Mouse (Mus musculus): ENCODE measurements around the gene Apoe. TPM values are rescaled to one million over a fixed set of nuclear protein-coding genes. Genes with fewer than 3 reads are reported as not detected.

The Apoe gene
- polyA plus RNA-seq, 1 experiment from 2014 or later = 1,470 TPM

DNA sequence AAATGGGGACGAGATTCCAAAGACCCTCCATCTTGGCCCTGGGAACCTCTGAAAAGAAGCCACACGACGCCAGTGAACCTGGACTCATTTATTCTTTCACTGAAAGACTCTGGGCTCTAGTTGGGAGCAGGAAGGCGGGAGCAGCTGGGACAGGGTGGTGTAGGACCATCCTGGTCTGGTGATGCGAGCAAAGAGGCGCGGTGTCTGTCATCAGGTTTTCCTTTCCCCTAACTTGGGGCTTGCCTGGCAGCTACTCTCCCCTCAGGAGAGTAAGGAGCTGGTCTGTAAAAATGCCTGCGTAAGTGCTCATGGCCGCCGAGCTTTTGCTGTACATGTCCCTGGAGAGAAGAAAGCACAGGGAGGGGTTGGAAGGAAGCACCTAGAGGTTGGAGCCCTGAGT, 27.5 kb downstream of the Apoe start:
- WGBS = 77% methylated on average over 10 of the region's 10 CpGs
- no peaks in the 10 kb centered on the region for H3K27me3 ChIP-seq (replicated peaks; ENCODE audit: control insufficient read depth, insufficient read depth, low read length)
- no peak overlapping the region for H3K9ac ChIP-seq (ENCODE audit: low read depth, low read length)
- H3K4me1 ChIP-seq (replicated peaks; ENCODE audit: control insufficient read depth, insufficient read depth, low read length) = peaks cover 10% of the 10 kb centered on the region
- DNase-seq (ENCODE audit: low spot score) = no peak
- H3K4me2 ChIP-seq = no peak overlapping the region
- no peak for ATAC-seq (replicated peaks; ENCODE audit: low FRiP score)
- no peaks in the 10 kb centered on the region for H3K36me3 ChIP-seq (ENCODE audit: control insufficient read depth, insufficient read depth, low read length)
- no peak overlapping the region for H3K4me3 ChIP-seq (ENCODE audit: low read depth, low read length)
- no peak overlapping the region for H3K27ac ChIP-seq (ENCODE audit: low read depth, low read length)
- no peaks in the 10 kb centered on the region for H3K9me3 ChIP-seq (ENCODE audit: control insufficient read depth, low read length)

DNA sequence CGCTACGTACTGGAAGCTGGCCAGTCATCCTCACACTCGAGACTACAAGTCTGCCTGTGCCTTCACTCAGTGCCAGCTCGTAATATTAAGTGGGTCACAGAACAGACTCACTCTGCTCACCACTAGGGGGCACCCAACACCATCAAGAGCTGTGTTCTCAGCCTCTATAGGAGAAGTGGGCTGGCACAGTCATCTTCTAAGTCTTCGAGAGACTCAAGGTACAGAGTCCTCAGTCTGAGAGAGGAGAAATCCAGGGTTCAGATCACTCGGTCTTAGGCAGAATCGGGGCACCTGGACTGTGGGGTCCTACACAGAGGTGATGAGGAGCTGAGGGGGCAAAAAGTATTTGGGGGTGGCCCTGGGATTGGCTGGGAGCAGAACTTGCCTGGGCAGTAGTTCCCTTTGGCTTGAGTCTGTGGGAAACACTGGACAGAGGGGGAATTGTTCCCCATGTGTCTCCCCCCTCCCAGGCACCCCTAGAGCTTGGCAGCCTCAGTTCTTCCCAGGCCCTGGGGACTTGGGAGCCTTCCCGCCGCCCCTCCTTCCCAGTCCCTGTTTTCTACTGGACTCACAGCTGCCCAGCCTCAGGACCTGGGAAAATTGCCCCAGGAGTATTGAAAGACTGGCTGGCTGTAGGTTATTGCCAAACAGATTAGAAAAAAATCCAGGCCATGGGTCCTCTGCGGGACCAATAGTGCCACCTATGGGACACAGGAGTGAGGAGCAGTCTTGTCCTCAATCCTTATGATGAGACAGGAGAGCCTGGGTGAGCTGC, 29.9 kb downstream of the Apoe start:
- H3K9ac ChIP-seq (ENCODE audit: low read depth, low read length) = no peak overlapping the region
- no peaks in the 10 kb centered on the region for H3K27me3 ChIP-seq (replicated peaks; ENCODE audit: control insufficient read depth, insufficient read depth, low read length)
- H3K4me1 ChIP-seq (replicated peaks; ENCODE audit: control insufficient read depth, insufficient read depth, low read length) = peaks cover 11% of the 10 kb centered on the region
- peak overlapping the region; percentile 51 for H3K4me2 ChIP-seq
- no peak overlapping the region for H3K4me3 ChIP-seq (ENCODE audit: low read depth, low read length)
- DNase-seq (ENCODE audit: low spot score) (peak; percentile 82), ATAC-seq (replicated peaks; ENCODE audit: low FRiP score) (peak; percentile 74)
- no peaks in the 10 kb centered on the region for H3K9me3 ChIP-seq (ENCODE audit: control insufficient read depth, low read length)
- no peaks in the 10 kb centered on the region for H3K36me3 ChIP-seq (ENCODE audit: control insufficient read depth, insufficient read depth, low read length)
- H3K27ac ChIP-seq (ENCODE audit: low read depth, low read length) = peak overlapping the region; percentile 61
- 12% methylated on average over 10 of the region's 10 CpGs for WGBS

GRCm38 (mm10) chr7:19667434-19667833, 31.6 kb downstream of the Apoe start:
- Histone ChIP-seq H3K4me3 (ENCODE audit: low read depth, low read length) (no peak overlapping the region), H3K9me3 (ENCODE audit: control insufficient read depth, low read length) (no peaks in the 10 kb centered on the region), H3K4me2 (no peak overlapping the region), H3K27me3 (replicated peaks; ENCODE audit: control insufficient read depth, insufficient read depth, low read length) (no peaks in the 10 kb centered on the region), H3K4me1 (replicated peaks; ENCODE audit: control insufficient read depth, insufficient read depth, low read length) (peaks cover 20% of the 10 kb centered on the region), H3K27ac (ENCODE audit: low read depth, low read length) (no peak overlapping the region), H3K36me3 (ENCODE audit: control insufficient read depth, insufficient read depth, low read length) (peaks cover under 1% of the 10 kb centered on the region; the same call in 1 of the 2 replicates), H3K9ac (ENCODE audit: low read depth, low read length) (no peak overlapping the region)
- 58% methylated on average over 2 of the region's 2 CpGs for WGBS
- ATAC-seq (replicated peaks; ENCODE audit: low FRiP score) = no peak
- DNase-seq (ENCODE audit: low spot score) = no peak

DNA sequence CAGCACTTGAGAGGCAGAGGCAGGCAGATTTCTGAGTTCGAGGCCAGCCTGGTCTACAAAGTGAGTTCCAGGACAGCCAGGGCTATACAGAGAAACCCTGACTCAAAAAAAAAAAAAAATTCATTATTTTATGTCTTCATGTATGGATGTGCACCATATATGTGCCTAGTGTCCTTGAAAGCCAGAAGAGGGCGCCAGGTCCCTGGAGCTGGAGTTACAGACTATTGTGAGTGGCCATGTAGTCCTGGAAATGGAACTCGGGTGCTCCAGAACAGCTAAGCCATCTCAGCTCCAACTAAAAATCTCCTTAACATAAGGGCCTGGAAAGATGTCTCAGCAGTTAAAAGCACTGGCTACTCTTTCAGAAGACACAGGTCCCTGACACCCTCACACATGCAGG, 32.2 kb downstream of the Apoe start:
- no peak overlapping the region for H3K4me2 ChIP-seq
- no peak overlapping the region; the same call in 1 of the 2 replicates for H3K27ac ChIP-seq (ENCODE audit: low read depth, low read length)
- H3K27me3 ChIP-seq (replicated peaks; ENCODE audit: control insufficient read depth, insufficient read depth, low read length) = no peaks in the 10 kb centered on the region
- WGBS = 65% methylated on average over 3 of the region's 3 CpGs
- peaks cover 7% of the 10 kb centered on the region; the same call in 1 of the 2 replicates for H3K36me3 ChIP-seq (ENCODE audit: control insufficient read depth, insufficient read depth, low read length)
- H3K9ac ChIP-seq (ENCODE audit: low read depth, low read length) = no peak overlapping the region
- H3K4me1 ChIP-seq (replicated peaks; ENCODE audit: control insufficient read depth, insufficient read depth, low read length) = peaks cover 22% of the 10 kb centered on the region
- H3K9me3 ChIP-seq (ENCODE audit: control insufficient read depth, low read length) = no peaks in the 10 kb centered on the region
- ATAC-seq (replicated peaks; ENCODE audit: low FRiP score) = no peak
- no peak for DNase-seq (ENCODE audit: low spot score)
- no peak overlapping the region for H3K4me3 ChIP-seq (ENCODE audit: low read depth, low read length)

DNA sequence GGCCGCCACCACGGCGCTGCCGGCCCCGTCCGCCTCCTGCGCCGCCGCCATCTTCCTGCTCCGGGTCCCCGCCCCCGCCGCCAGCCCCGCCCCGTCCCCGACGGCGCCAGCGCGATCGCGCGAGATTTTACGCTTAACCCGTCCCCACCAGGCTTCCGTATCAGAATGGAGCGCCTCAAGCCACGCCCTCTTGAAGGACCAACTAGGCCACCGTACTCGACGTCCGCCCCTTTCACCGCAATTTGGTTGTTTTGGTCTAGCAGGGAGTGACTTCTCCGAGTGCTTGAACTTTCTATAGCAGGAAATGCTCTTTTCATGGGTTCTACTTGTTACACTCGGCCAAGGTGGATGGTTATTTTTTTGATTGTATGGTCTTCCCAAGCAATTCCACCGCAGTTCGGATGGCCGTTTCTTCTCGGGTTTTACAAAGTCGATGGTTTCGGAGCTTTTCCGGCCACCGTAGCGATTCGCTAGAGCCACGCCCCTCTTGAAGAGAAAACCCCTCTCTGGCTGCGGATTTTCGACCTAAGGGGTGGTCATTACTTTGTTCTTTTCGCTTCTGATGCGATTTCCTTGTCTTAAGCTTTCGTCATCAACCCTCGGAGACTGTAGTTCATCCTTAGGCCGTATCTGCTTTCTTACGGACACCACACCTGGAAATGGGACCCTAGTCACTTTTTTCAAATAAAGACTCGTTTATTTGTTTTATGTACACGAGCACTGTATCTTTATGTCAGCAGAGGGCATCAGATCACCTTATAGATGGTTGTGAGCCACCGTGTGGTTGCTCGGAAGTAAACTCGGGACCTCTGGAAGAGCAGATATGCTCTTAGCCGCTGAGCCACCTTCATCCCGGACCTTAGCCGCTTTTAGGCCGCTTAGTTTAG, 33.8 kb downstream of the Apoe start, which contains the start of gene Clptm1:
Gene Clptm1 (minus strand): TSS at position 79 of the 887 bp plus-strand sequence.
- peak within 1 kb of the TSS; percentile 98 for H3K9ac ChIP-seq (ENCODE audit: low read depth, low read length)
- peak; percentile 78 for ATAC-seq (replicated peaks; ENCODE audit: low FRiP score)
- H3K36me3 ChIP-seq (ENCODE audit: control insufficient read depth, insufficient read depth, low read length) = peaks cover 15% of the 10 kb centered on the region
- H3K9me3 ChIP-seq (ENCODE audit: control insufficient read depth, low read length) = no peaks in the 10 kb centered on the region
- peak within 1 kb of the TSS; percentile 100 for H3K4me3 ChIP-seq (ENCODE audit: low read depth, low read length)
- H3K4me1 ChIP-seq (replicated peaks; ENCODE audit: control insufficient read depth, insufficient read depth, low read length) = peaks cover 22% of the 10 kb centered on the region
- H3K27ac ChIP-seq (ENCODE audit: low read depth, low read length) = peak within 1 kb of the TSS; percentile 97
- WGBS = under 1% methylated on average over 60 of the region's 63 CpGs
- H3K27me3 ChIP-seq (replicated peaks; ENCODE audit: control insufficient read depth, insufficient read depth, low read length) = no peaks in the 10 kb centered on the region
- DNase-seq (ENCODE audit: low spot score) = peak; percentile 95
- H3K4me2 ChIP-seq = peak within 1 kb of the TSS; percentile 96

DNA sequence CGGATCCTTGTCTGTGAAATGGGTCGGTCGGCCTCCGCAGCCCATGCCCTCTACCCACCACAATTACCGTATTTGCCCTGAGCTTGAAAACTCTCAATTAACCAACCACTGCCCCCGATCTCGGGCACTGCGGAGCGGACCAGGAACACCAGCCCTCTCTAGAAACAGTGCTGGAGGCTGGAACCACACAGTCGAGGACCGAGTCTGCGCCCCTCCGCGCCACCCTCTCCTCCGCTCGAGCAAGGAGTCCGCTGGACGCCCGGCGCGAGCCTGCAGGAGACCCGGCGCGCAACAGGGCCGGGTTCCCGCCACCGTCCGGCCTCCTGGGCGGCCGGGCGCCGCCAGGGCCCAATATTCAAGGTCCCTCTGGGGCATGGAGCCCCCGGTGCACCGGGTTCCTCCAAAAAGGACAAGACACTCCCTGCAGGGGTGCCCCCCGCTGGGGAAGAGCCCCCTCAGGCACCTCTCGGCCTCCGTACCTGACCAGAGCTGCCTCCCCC, 34.5 kb downstream of the Apoe start:
- WGBS = under 1% methylated on average over 37 of the region's 37 CpGs
- Histone ChIP-seq H3K4me2 (peak overlapping the region; percentile 96), H3K9ac (ENCODE audit: low read depth, low read length) (peak overlapping the region; percentile 98), H3K27me3 (replicated peaks; ENCODE audit: control insufficient read depth, insufficient read depth, low read length) (no peaks in the 10 kb centered on the region), H3K27ac (ENCODE audit: low read depth, low read length) (peak overlapping the region; percentile 71), H3K9me3 (ENCODE audit: control insufficient read depth, low read length) (no peaks in the 10 kb centered on the region), H3K4me1 (replicated peaks; ENCODE audit: control insufficient read depth, insufficient read depth, low read length) (peaks cover 18% of the 10 kb centered on the region), H3K4me3 (ENCODE audit: low read depth, low read length) (peak overlapping the region; percentile 100), H3K36me3 (ENCODE audit: control insufficient read depth, insufficient read depth, low read length) (peaks cover 15% of the 10 kb centered on the region)
- DNase-seq (ENCODE audit: low spot score) (no peak), ATAC-seq (replicated peaks; ENCODE audit: low FRiP score) (peak; percentile 39)

DNA sequence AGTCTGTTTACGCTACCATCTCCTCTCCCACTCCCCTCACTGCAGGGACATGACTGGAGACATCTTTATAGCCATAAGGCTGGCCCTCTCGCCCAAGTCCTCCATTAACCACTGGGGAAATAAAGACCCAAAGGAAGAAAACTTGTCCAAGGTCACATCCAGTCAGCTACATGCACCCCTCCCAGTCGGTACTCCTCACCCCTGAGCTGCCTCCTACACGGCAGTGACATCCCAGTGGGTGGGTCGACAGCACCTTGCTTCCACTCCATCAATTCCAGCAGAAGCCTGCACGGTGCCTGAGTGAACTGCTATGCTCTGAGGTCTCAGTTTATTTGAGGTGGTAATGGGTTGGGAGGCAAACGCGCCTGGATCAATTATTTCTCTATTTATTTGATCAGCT, 35.0 kb downstream of the Apoe start:
- H3K4me2 ChIP-seq = peak overlapping the region; percentile 96
- peak overlapping the region; percentile 100 for H3K4me3 ChIP-seq (ENCODE audit: low read depth, low read length)
- no peaks in the 10 kb centered on the region for H3K27me3 ChIP-seq (replicated peaks; ENCODE audit: control insufficient read depth, insufficient read depth, low read length)
- peak overlapping the region; percentile 71; the same call in 1 of the 2 replicates for H3K27ac ChIP-seq (ENCODE audit: low read depth, low read length)
- ATAC-seq (replicated peaks; ENCODE audit: low FRiP score) (no peak), DNase-seq (ENCODE audit: low spot score) (no peak)
- H3K9me3 ChIP-seq (ENCODE audit: control insufficient read depth, low read length) = no peaks in the 10 kb centered on the region
- 16% methylated on average over 8 of the region's 8 CpGs for WGBS
- H3K36me3 ChIP-seq (ENCODE audit: control insufficient read depth, insufficient read depth, low read length) = peaks cover 15% of the 10 kb centered on the region
- peaks cover 12% of the 10 kb centered on the region for H3K4me1 ChIP-seq (replicated peaks; ENCODE audit: control insufficient read depth, insufficient read depth, low read length)
- H3K9ac ChIP-seq (ENCODE audit: low read depth, low read length) = peak overlapping the region; percentile 98

- Histone ChIP-seq H3K9ac (ENCODE audit: low read depth, low read length) (no peak overlapping the region), H3K4me1 (replicated peaks; ENCODE audit: control insufficient read depth, insufficient read depth, low read length) (peaks cover 9% of the 10 kb centered on the region), H3K27ac (ENCODE audit: low read depth, low read length) (no peak overlapping the region), H3K9me3 (ENCODE audit: control insufficient read depth, low read length) (no peaks in the 10 kb centered on the region), H3K36me3 (ENCODE audit: control insufficient read depth, insufficient read depth, low read length) (peaks cover 26% of the 10 kb centered on the region), H3K27me3 (replicated peaks; ENCODE audit: control insufficient read depth, insufficient read depth, low read length) (no peaks in the 10 kb centered on the region), H3K4me2 (no peak overlapping the region), H3K4me3 (ENCODE audit: low read depth, low read length) (no peak overlapping the region)
- DNase-seq (ENCODE audit: low spot score) = no peak
- ATAC-seq (replicated peaks; ENCODE audit: low FRiP score) = no peak
- WGBS = 91% methylated on average over 2 of the region's 2 CpGs
These were observed 46.4 kb downstream of the Apoe start for GRCm38 (mm10) chr7:19652614-19653013.
